13 mouse cellular contexts compared by ENCODE assay signal in genomic region chr17:13659943-13660342, GRCm38 (mm10).
DNase-seq lines count a peak whose midpoint lies in the region; ATAC-seq and TF ChIP-seq lines count a peak whose summit lies in the region.
"Had no signal": no experiment of that assay in that cellular context is flagged by ENCODE, and none has a peak within 500 bp of the region (broad histone marks: within the 10 kb centered on the region; RNA-seq: fewer than 3 reads in every experiment).

No protein-coding gene starts in this region.

- TF ChIP-seq CTCF in forebrain, postnatal 0 days (IDR thresholded peaks at IDR 0.05; ENCODE audit: low read depth), result no peak
- no peak for TF ChIP-seq CTCF in bone marrow macrophage, adult 2 months (IDR thresholded peaks at IDR 0.05; ENCODE audit: low read depth, low read length)

- H3K27me3 ChIP-seq in forebrain, postnatal 0 days (ENCODE audit: insufficient read depth, low read length), result no peaks in the 10 kb centered on the region
- no peaks in the 10 kb centered on the region for H3K27me3 ChIP-seq in forebrain, embryonic 13.5 days
- no peaks in the 10 kb centered on the region for H3K27me3 ChIP-seq in midbrain, embryonic 10.5 days (ENCODE audit: low read depth, poor library complexity, severe bottlenecking)
- H3K27me3 ChIP-seq in midbrain, embryonic 16.5 days (ENCODE audit: control insufficient read depth, insufficient read depth, low read depth, low read length), result no peaks in the 10 kb centered on the region
- no peaks in the 10 kb centered on the region for H3K27me3 ChIP-seq in midbrain, embryonic 15.5 days (replicated peaks)
- H3K27me3 ChIP-seq: heart, embryonic 13.5 days; liver, embryonic 12.5 days had no signal

- no peak for ATAC-seq in forebrain, postnatal 0 days
- no peak for ATAC-seq in forebrain, embryonic 13.5 days
- ATAC-seq in midbrain, embryonic 16.5 days, result no peak
- ATAC-seq in midbrain, embryonic 15.5 days (replicated peaks), result no peak
- ATAC-seq: liver, embryonic 12.5 days had no signal

- no peaks in the 10 kb centered on the region for H3K9me3 ChIP-seq in forebrain, postnatal 0 days (ENCODE audit: low read length)
- H3K9me3 ChIP-seq in forebrain, embryonic 13.5 days (replicated peaks), result no peaks in the 10 kb centered on the region
- no peaks in the 10 kb centered on the region for H3K9me3 ChIP-seq in midbrain, embryonic 10.5 days (replicated peaks)
- H3K9me3 ChIP-seq in midbrain, embryonic 16.5 days (replicated peaks; ENCODE audit: control insufficient read depth, low read length, poor library complexity, severe bottlenecking), result no peaks in the 10 kb centered on the region
- no peaks in the 10 kb centered on the region for H3K9me3 ChIP-seq in midbrain, embryonic 15.5 days
- H3K9me3 ChIP-seq: heart, embryonic 13.5 days had no signal

- no peaks in the 10 kb centered on the region for H3K36me3 ChIP-seq in forebrain, postnatal 0 days (ENCODE audit: insufficient read depth)
- no peaks in the 10 kb centered on the region for H3K36me3 ChIP-seq in forebrain, embryonic 13.5 days (ENCODE audit: poor library complexity, severe bottlenecking)
- H3K36me3 ChIP-seq in midbrain, embryonic 10.5 days, result no peaks in the 10 kb centered on the region
- H3K36me3 ChIP-seq in midbrain, embryonic 16.5 days (ENCODE audit: control insufficient read depth, insufficient read depth, low read length), result no peaks in the 10 kb centered on the region
- no peaks in the 10 kb centered on the region for H3K36me3 ChIP-seq in midbrain, embryonic 15.5 days (replicated peaks)
- H3K36me3 ChIP-seq: heart, embryonic 13.5 days; liver, embryonic 12.5 days had no signal

- 0 out of 2 replicates have a peak overlapping the region, but pooled peaks have one; percentile 29 for H3K27ac ChIP-seq in forebrain, postnatal 0 days (ENCODE audit: low read depth, low read length)
- H3K27ac ChIP-seq in forebrain, embryonic 13.5 days, result no peak overlapping the region
- peak overlapping the region; percentile 84; the same call in 1 of the 2 replicates for H3K27ac ChIP-seq in midbrain, embryonic 10.5 days (replicated peaks)
- H3K27ac ChIP-seq in midbrain, embryonic 16.5 days (ENCODE audit: low read length), result no peak overlapping the region
- H3K27ac ChIP-seq in bone marrow macrophage, adult 2 months (ENCODE audit: insufficient read depth, low read depth, low read length), result peak overlapping the region; percentile 63
- H3K27ac ChIP-seq in midbrain, embryonic 15.5 days, result 0 out of 2 replicates have a peak overlapping the region, but pooled peaks have one; percentile 79
- H3K27ac ChIP-seq: liver, embryonic 12.5 days had no signal

- H3K4me3 ChIP-seq in forebrain, postnatal 0 days (ENCODE audit: low read depth, low read length), result no peak overlapping the region
- H3K4me3 ChIP-seq in forebrain, embryonic 13.5 days, result no peak overlapping the region
- no peak overlapping the region for H3K4me3 ChIP-seq in midbrain, embryonic 10.5 days
- no peak overlapping the region for H3K4me3 ChIP-seq in midbrain, embryonic 16.5 days (ENCODE audit: low read depth, low read length)
- H3K4me3 ChIP-seq in bone marrow macrophage, adult 2 months (ENCODE audit: insufficient read depth, low read length), result peak overlapping the region; percentile 49
- no peak overlapping the region for H3K4me3 ChIP-seq in midbrain, embryonic 15.5 days
- H3K4me3 ChIP-seq: heart, embryonic 13.5 days; liver, embryonic 12.5 days; myocyte had no signal

- H3K4me1 ChIP-seq in forebrain, postnatal 0 days (ENCODE audit: insufficient read depth), result peaks cover 8% of the 10 kb centered on the region; the same call in 1 of the 2 replicates
- H3K4me1 ChIP-seq in forebrain, embryonic 13.5 days, result peaks cover 42% of the 10 kb centered on the region
- H3K4me1 ChIP-seq in midbrain, embryonic 10.5 days, result peaks cover 61% of the 10 kb centered on the region
- peaks cover 25% of the 10 kb centered on the region for H3K4me1 ChIP-seq in midbrain, embryonic 16.5 days (ENCODE audit: control insufficient read depth, insufficient read depth, low read length)
- H3K4me1 ChIP-seq in bone marrow macrophage, adult 2 months (ENCODE audit: control insufficient read depth, insufficient read depth, low read length), result peaks cover 13% of the 10 kb centered on the region
- peaks cover 38% of the 10 kb centered on the region for H3K4me1 ChIP-seq in midbrain, embryonic 15.5 days

- H3K9ac ChIP-seq in forebrain, postnatal 0 days, result no peak overlapping the region
- H3K9ac ChIP-seq in forebrain, embryonic 13.5 days, result no peak overlapping the region
- no peak overlapping the region for H3K9ac ChIP-seq in midbrain, embryonic 16.5 days (ENCODE audit: low read depth, low read length)
- H3K9ac ChIP-seq in midbrain, embryonic 15.5 days, result no peak overlapping the region
- H3K9ac ChIP-seq: heart, embryonic 13.5 days; liver, embryonic 12.5 days had no signal

- no peak for DNase-seq in forebrain, postnatal 0 days
- no peak for DNase-seq in midbrain, embryonic 10.5 days (ENCODE audit: low spot score)
- no peak for DNase-seq in right cerebral cortex, postnatal 14 days
- DNase-seq in cerebellum, adult 9-11 months, result no peak
- DNase-seq: kidney, adult 2 months; right cerebral cortex, adult 18-20 months had no signal

- WGBS in forebrain, postnatal 0 days, result 77% methylated on average over 4 of the region's 4 CpGs
- 74% methylated on average over 4 of the region's 4 CpGs for WGBS in forebrain, embryonic 13.5 days
- 78% methylated on average over 4 of the region's 4 CpGs for WGBS in midbrain, embryonic 10.5 days
- WGBS in midbrain, embryonic 16.5 days, result 62% methylated on average over 4 of the region's 4 CpGs
- 68% methylated on average over 4 of the region's 4 CpGs for WGBS in midbrain, embryonic 15.5 days

- H3K4me2 ChIP-seq in forebrain, postnatal 0 days (ENCODE audit: low read depth), result no peak overlapping the region
- no peak overlapping the region for H3K4me2 ChIP-seq in forebrain, embryonic 13.5 days
- H3K4me2 ChIP-seq in midbrain, embryonic 16.5 days (ENCODE audit: low read length), result no peak overlapping the region
- H3K4me2 ChIP-seq in midbrain, embryonic 15.5 days, result no peak overlapping the region
- H3K4me2 ChIP-seq: heart, embryonic 13.5 days; liver, embryonic 12.5 days had no signal

- no peak for TF ChIP-seq POLR2A in bone marrow macrophage, adult 2 months (IDR thresholded peaks at IDR 0.05; ENCODE audit: borderline replicate concordance, low read depth, low read length)

Comparison
In these comparisons a context has a peak if more than half of its experiments do, and no peak if none do; other contexts are left out.
1. H3K27ac ChIP-seq: peak in forebrain, postnatal 0 days (single experiment), midbrain, embryonic 10.5 days (single experiment), bone marrow macrophage, adult 2 months (single experiment) and midbrain, embryonic 15.5 days (single experiment); none in forebrain, embryonic 13.5 days (single experiment) and midbrain, embryonic 16.5 days (single experiment).